Mouse (Mus musculus) liver, embryonic 11.5 days (tissue): ENCODE data around the gene Trim44. TPM values are rescaled to one million over a fixed set of nuclear protein-coding genes. Genes with fewer than 3 reads are reported as not detected.

Experiments used
- ATAC-seq: fragments of 200-750 bp; cut with Nextera tagmentation; replicated peaks from 2 replicates; pipeline ENCODE4 v1.8.0; 2017; ENCODE audit warnings: moderate number of reproducible peaks, mild to moderate bottlenecking, moderate TSS enrichment, moderate library complexity; ENCODE audit not compliant: low FRiP score
- DNase-seq: peaks from one replicate; pipeline ENCODE4 v3.0.0-alpha.2; 2017; ENCODE audit warnings: low spot score
- H3K27ac ChIP-seq: fragments of 300-500 bp; sonication (generic); 2 replicates; pipeline ENCODE4 v1.5.1; 2014; ENCODE audit warnings: mild to moderate bottlenecking, low read depth, low read length, control low read depth
- H3K27me3 ChIP-seq: fragments of 300-500 bp; sonication (generic); replicated peaks from 2 replicates; pipeline ENCODE4 v1.6.1; 2014; ENCODE audit warnings: low read length, mixed read lengths; ENCODE audit not compliant: control insufficient read depth, insufficient read depth
- H3K36me3 ChIP-seq: fragments of 300-500 bp; sonication (generic); 2 replicates; pipeline ENCODE4 v1.6.1; 2014; ENCODE audit warnings: mild to moderate bottlenecking, low read length, moderate library complexity, mixed read lengths; ENCODE audit not compliant: control insufficient read depth, insufficient read depth
- H3K4me1 ChIP-seq: fragments of 300-500 bp; sonication (generic); replicated peaks from 2 replicates; pipeline ENCODE4 v1.6.1; 2014; ENCODE audit warnings: low read length, mixed read lengths; ENCODE audit not compliant: control insufficient read depth, insufficient read depth
- H3K4me2 ChIP-seq: fragments of 300-500 bp; sonication (generic); 2 replicates; pipeline ENCODE4 v1.6.1; 2014; ENCODE audit warnings: mild to moderate bottlenecking, control low read depth, moderate library complexity
- H3K4me3 ChIP-seq: fragments of 300-500 bp; sonication (generic); 2 replicates; pipeline ENCODE4 v1.5.1; 2014; ENCODE audit warnings: low read depth, low read length, control low read depth
- H3K9ac ChIP-seq: fragments of 300-500 bp; sonication (generic); 2 replicates; pipeline ENCODE4 v1.6.1; 2014; ENCODE audit warnings: low read depth, low read length, control low read depth
- H3K9me3 ChIP-seq: fragments of 300-500 bp; sonication (generic); 2 replicates; pipeline ENCODE4 v1.6.1; 2016; ENCODE audit warnings: low read length, inconsistent platforms, mixed read lengths; ENCODE audit not compliant: control insufficient read depth
- WGBS: fragments of 180-500 bp; shearing (Covaris S2); extraction: QIAGEN DNeasy Blood & Tissue Kit; methylation state at CpG from one replicate; pipeline ENCODE4 v1.1.7; 2014; 5-methylcytosine and 5-hydroxymethylcytosine counted together
- polyA plus RNA-seq: library from polyadenylated mRNA; unstranded; fragments of >200 nt; fragmentation: Nextera tagmentation; extraction: Ambion mirVana; gene quantifications from 2 replicates; pipeline ENCODE4 v1.2.1, GENCODE M21; 2014

The Trim44 gene
- polyA plus RNA-seq, 1 experiment from 2014 or later = 23.1 TPM

DNA sequence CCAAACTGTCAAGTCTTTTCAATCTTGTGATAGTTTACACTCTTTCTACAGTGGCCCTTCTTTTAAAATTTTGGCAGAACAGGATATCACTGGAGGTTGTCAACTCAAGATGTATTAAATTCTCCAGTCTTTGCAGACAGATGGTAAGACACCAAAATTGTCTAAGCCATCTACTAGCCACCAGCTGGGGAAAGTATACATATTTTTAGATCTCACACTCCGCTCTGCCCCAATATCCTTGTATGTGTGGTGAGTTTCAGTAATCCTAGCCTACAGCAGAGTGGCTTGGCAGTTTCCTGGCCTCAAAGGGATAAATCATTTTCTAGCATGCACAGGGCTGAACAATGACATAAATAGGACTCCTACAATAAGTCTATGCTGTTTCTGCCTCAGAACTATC is 105.1 kb downstream of the Trim44 start:
- no peak for DNase-seq
- WGBS = 100% methylated on average over 1 of the region's 1 CpGs
- Histone ChIP-seq H3K4me1 (no peaks in the 10 kb centered on the region), H3K27ac (no peak overlapping the region), H3K4me2 (no peak overlapping the region), H3K9ac (no peak overlapping the region), H3K27me3 (no peaks in the 10 kb centered on the region), H3K36me3 (no peaks in the 10 kb centered on the region), H3K4me3 (no peak overlapping the region), H3K9me3 (no peaks in the 10 kb centered on the region)
- no peak for ATAC-seq

DNA sequence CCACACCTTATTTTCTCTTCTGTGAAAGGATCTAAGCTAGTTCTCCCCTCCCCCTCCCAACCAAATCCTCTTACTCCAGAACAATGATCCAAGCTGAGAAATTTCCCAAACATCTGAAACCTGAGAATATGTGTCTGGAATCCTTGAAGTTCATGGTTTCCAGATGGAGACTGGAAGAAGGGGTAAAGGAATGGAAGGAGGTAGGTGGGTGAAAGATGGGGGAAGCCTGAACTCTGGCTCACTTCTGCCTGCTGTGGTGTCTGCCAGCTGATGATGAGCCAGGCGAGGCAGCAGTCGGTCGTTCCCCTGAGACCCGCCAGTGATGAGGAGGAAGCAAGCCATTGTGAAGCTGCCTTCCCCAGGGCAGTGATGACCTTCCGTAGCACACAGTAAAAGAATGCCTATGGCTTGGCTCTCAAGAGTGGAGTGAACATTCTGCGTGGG is 112.8 kb downstream of the Trim44 start:
- no peaks in the 10 kb centered on the region for H3K9me3 ChIP-seq
- H3K36me3 ChIP-seq = no peaks in the 10 kb centered on the region
- H3K27me3 ChIP-seq = no peaks in the 10 kb centered on the region
- ATAC-seq = no peak
- H3K4me1 ChIP-seq = no peaks in the 10 kb centered on the region
- DNase-seq = no peak
- no peak overlapping the region for H3K4me2 ChIP-seq
- no peak overlapping the region for H3K9ac ChIP-seq
- no peak overlapping the region for H3K4me3 ChIP-seq
- 47% methylated on average over 6 of the region's 6 CpGs for WGBS
- no peak overlapping the region for H3K27ac ChIP-seq

DNA sequence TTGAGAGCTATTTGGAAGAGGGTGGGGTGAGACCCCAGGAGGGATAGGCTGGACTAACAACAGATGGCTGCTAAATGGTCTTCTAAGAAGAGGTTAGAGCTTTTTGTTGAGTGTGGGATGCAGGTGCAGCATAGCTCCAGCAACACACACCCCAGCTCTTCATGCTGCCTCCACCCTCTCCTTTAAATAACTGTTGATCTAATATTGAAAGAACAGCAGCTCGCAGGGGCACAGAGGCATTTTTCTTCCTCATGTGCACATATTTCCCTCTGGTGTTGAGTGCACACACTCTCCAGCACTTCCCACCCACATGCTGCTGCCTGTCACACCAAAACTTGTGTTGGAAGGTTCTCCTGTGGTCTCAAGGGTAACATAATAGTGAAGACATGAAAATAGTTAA is 114.4 kb downstream of the Trim44 start:
- Histone ChIP-seq H3K9ac (no peak overlapping the region), H3K36me3 (no peaks in the 10 kb centered on the region), H3K4me1 (no peaks in the 10 kb centered on the region), H3K4me3 (no peak overlapping the region), H3K4me2 (no peak overlapping the region), H3K27me3 (no peaks in the 10 kb centered on the region), H3K9me3 (no peaks in the 10 kb centered on the region), H3K27ac (no peak overlapping the region)
- DNase-seq (no peak), ATAC-seq (no peak)
- 64% methylated on average over 1 of the region's 1 CpGs for WGBS

DNA sequence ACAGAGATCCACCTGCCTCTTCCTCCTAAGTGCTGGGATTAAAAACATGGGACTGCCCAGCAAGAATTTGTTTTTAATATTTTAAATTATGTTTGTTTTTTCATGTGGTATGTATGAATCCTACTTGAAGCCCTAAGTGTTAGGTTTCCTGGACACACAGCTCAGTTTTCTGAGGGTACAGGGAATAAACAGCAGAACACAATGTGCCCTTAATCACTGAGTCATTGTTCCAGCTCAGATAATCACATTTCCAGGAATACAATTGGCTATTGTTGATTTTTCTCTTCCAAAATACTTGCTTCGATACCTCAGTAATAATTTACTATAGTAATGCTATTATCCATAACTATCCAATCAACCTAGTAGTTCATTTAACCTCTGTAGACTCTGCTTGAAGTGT is 115.6 kb downstream of the Trim44 start:
- H3K9me3 ChIP-seq = no peaks in the 10 kb centered on the region
- ATAC-seq = no peak
- 78% methylated on average over 1 of the region's 1 CpGs for WGBS

DNA sequence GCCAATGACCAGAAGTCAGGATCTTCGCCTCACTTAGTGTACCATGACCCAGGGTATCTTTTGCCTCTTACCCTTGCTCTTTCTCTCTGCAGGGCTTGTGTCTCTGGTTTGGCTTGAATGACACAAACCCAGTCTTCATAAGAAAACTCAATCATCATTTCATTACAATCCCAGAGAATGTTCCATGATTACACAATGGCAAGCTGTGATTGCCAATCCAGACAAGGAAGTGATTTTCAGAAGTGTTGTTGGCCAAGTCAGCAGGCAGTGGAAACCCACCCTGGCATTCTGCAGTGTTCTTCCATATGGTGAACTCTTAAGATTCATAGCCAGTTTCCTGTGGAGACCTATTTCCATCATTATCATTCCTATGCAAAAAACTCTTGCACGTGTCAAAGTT is 116.1 kb downstream of the Trim44 start:
- no peak overlapping the region for H3K4me3 ChIP-seq
- H3K4me2 ChIP-seq = no peak overlapping the region
- no peaks in the 10 kb centered on the region for H3K27me3 ChIP-seq
- H3K9ac ChIP-seq = no peak overlapping the region
- no peaks in the 10 kb centered on the region for H3K9me3 ChIP-seq
- H3K4me1 ChIP-seq = no peaks in the 10 kb centered on the region
- no peak overlapping the region for H3K27ac ChIP-seq
- WGBS = 61% methylated on average over 2 of the region's 2 CpGs
- ATAC-seq (no peak), DNase-seq (no peak)
- H3K36me3 ChIP-seq = no peaks in the 10 kb centered on the region

More for the DNA sequence above, 115.6 kb downstream of the Trim44 start:
- Histone ChIP-seq H3K4me1 (no peaks in the 10 kb centered on the region), H3K36me3 (no peaks in the 10 kb centered on the region), H3K27me3 (no peaks in the 10 kb centered on the region), H3K4me3 (no peak overlapping the region), H3K27ac (no peak overlapping the region), H3K9ac (no peak overlapping the region), H3K4me2 (no peak overlapping the region)
- DNase-seq = no peak

DNA sequence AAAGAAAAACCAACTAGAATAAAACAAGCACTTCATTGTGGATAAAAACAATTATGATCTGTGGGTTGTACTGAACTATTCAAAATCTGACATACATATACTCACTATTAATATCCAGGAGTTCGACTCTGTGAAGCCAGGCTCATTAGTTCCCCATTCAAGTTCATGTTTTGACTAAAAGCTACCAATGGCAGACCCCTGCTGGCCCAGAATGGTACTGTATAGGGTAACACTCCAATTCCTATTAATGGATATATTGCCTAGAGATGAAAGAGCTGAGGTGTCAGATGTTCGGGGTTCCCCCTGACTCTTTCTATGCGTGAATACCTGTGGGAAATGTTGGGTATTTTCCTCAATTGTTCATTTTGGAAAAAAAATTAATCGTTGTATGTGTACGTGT is 117.6 kb downstream of the Trim44 start:
- Histone ChIP-seq H3K4me2 (no peak overlapping the region), H3K4me3 (no peak overlapping the region), H3K36me3 (no peaks in the 10 kb centered on the region), H3K4me1 (no peaks in the 10 kb centered on the region), H3K27ac (no peak overlapping the region), H3K9ac (no peak overlapping the region), H3K9me3 (no peaks in the 10 kb centered on the region), H3K27me3 (no peaks in the 10 kb centered on the region)
- DNase-seq = no peak
- WGBS = 47% methylated on average over 5 of the region's 5 CpGs
- 0 out of 2 replicates have a peak, but pooled peaks have one; percentile 41 for ATAC-seq

DNA sequence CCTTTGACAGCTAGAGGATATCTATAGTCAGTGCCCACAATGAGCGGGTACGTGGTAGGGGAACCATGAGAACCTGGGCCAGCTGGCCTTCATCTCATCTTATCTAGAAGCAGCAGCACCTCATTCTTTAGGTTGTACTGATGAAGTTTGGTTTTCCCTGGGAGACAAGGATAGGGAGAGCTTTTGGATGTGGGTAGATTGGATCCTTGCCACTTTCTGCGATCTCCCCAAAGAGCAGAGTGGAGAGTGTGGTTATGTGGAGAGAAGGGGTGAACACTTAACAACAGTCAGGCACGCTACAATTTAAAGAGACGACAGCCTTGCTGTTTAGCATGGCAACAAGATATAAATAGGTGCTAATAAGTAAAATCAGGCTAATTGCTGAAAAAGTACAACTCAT is 119.0 kb downstream of the Trim44 start:
- DNase-seq (no peak), ATAC-seq (no peak)
- no peaks in the 10 kb centered on the region for H3K4me1 ChIP-seq
- H3K36me3 ChIP-seq = no peaks in the 10 kb centered on the region
- WGBS = 74% methylated on average over 5 of the region's 5 CpGs
- no peak overlapping the region for H3K4me3 ChIP-seq
- H3K9me3 ChIP-seq = no peaks in the 10 kb centered on the region
- H3K27ac ChIP-seq = no peak overlapping the region
- no peak overlapping the region for H3K4me2 ChIP-seq
- H3K9ac ChIP-seq = no peak overlapping the region
- H3K27me3 ChIP-seq = no peaks in the 10 kb centered on the region

DNA sequence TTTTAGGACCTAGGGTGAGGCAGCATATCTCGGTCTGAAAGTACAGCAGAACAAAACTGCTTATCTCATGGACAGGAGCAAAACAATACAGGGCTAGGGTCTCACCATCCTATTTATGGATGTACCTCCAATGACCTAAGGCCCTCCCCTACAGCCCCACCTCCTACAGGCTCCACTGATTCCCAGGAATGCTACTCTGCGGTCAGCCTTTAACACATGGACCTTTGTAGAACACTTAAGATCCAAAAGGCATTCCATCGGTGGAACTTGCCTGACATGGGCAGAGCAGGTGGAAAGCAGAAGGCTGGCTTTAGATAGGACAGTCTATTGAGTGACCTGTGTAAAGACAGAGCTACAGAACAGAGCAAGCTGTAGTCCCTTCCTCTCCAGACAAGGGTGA is 120.3 kb downstream of the Trim44 start:
- H3K4me1 ChIP-seq = no peaks in the 10 kb centered on the region
- no peaks in the 10 kb centered on the region for H3K9me3 ChIP-seq
- WGBS = 78% methylated on average over 3 of the region's 3 CpGs
- no peak for ATAC-seq
- H3K4me3 ChIP-seq = no peak overlapping the region
- H3K4me2 ChIP-seq = no peak overlapping the region
- DNase-seq = no peak
- no peaks in the 10 kb centered on the region for H3K36me3 ChIP-seq
- H3K27me3 ChIP-seq = no peaks in the 10 kb centered on the region
- no peak overlapping the region for H3K9ac ChIP-seq
- no peak overlapping the region for H3K27ac ChIP-seq

DNA sequence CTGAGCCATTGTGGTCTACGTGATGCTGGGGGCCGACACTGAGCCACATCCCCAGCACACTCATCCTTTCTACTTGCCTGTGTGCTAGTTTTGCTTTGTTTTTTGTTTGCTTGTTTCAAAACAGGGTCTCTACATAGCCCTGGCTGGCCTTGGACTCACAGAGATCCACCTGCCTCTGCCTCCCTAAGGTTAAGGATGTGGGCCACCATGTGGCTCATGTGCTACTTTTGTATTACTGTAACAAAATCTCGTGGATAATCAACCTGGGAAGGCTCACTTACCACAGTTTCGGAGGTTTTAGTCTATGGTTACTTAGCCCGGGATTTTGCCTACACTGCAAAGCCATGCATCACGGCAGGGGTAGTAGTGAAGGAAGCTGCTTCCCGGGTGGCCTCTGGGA is 125.5 kb downstream of the Trim44 start:
- Histone ChIP-seq H3K27me3 (no peaks in the 10 kb centered on the region), H3K9me3 (no peaks in the 10 kb centered on the region), H3K4me3 (no peak overlapping the region), H3K27ac (no peak overlapping the region), H3K4me1 (no peaks in the 10 kb centered on the region), H3K4me2 (no peak overlapping the region), H3K36me3 (no peaks in the 10 kb centered on the region), H3K9ac (no peak overlapping the region)
- DNase-seq = no peak
- WGBS = 70% methylated on average over 7 of the region's 7 CpGs
- ATAC-seq = no peak
